Mouse (Mus musculus) heart, adult 11 months (tissue): Measurements from ENCODE around the gene Zfp746.
"Not testable (repeated sequence)": the region's sequence is repeated elsewhere in the genome, so short reads cannot be mapped to it uniquely, and the experiment has no call there.

ENCODE experiments used
- DNase-seq: peaks from one replicate; pipeline ENCODE4 v3.0.0; 2022

The Zfp746 gene

DNA sequence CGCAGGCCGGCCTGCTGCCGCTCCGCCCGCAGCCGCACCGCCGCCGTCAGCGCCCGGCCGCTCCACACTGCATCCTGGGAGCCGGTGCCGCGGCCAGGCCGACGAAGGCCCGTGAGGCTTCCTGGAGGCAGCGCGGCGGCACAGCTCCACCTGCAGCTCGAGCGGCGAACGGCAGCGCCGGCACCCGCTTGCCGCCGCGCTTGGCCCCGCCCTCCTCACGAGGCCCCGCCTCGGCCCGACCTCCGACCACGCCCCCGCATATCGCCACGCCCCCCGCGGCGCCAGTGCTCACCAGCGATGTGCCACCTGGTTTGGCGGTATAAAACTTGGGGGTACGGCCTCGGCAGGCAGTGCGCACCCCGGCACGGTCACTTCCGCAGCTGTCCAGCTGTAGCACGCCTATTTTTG is at the start of gene Zfp746:
Zfp746 (minus strand) TSS at position 123 of the 408 bp plus-strand sequence.
- peak; percentile 98 for DNase-seq

DNA sequence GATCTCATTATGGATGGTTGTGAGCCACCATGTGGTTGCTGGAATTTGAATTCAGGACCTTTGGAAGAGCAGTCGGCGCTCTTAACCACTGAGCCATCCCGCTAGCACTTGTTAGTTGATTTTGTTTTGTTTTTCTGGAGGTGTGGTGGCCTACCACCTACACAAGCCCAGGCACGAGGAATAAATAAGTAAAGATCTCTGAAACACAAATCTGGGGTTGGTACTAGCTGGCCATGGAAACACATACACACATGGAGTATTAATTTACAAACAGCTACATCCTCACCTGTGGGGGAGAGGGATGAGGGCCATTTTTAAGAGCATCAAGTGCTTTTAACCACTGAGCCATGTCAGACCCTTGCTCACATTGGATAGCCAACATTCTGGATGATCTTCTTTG is 34.7 kb upstream of the Zfp746 start:
- not testable (repeated sequence) for DNase-seq

DNA sequence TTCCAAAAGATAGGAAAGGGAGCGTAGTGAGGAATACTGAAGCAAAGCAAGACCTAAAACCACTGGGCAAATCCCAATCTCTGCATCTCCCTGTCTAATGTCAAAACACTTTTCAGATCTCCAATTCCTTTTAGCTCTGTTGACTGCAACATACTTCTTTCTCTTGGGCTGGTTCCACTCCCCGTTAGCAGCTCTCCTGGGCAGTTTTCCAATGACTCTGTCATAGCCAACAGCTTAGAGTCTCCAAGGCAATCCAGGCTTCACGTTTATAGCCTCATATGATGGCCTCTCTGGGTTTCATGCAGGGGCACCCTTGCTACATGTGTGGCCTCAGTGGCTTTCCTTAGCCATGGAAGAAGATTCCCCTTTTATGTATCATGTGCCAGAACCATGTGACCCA is 29.6 kb upstream of the Zfp746 start:
- DNase-seq = peak; percentile 53

DNA sequence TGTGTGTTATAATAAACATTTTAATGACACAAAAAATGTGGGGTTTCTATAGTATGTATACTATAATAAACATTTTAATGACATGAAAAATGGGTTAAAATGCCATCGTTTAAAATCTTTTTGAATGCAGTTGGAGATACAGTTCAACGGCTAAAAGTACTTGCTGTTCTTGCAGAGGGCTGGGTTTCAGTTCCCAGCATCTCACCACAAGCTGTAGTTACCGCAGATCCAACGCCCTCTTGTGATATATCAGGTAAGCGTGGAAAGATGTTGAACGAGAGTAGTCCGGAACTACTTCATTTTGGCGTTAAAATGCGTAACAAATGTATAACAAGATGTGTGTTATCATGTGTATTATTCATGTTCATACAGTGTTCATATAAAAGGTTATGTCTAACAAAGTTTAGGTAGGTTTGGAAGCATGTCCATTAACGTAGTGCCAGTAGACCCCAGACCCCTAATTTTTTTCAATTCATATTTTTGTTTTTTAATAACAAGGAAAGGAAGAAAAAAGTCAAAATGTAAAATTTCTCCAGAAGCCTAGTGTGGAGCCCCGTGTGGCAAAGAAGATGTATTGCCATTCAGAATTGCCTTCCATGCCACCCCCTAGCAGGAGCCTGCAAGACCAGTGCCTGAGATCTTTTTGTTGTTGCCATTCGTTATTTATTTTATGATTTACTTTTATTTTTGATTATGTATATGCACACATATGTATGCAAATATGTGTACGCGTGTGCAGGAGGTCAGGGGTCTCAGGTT is 743 bp upstream of the Zfp746 start:
- peak; percentile 29 for DNase-seq

DNA sequence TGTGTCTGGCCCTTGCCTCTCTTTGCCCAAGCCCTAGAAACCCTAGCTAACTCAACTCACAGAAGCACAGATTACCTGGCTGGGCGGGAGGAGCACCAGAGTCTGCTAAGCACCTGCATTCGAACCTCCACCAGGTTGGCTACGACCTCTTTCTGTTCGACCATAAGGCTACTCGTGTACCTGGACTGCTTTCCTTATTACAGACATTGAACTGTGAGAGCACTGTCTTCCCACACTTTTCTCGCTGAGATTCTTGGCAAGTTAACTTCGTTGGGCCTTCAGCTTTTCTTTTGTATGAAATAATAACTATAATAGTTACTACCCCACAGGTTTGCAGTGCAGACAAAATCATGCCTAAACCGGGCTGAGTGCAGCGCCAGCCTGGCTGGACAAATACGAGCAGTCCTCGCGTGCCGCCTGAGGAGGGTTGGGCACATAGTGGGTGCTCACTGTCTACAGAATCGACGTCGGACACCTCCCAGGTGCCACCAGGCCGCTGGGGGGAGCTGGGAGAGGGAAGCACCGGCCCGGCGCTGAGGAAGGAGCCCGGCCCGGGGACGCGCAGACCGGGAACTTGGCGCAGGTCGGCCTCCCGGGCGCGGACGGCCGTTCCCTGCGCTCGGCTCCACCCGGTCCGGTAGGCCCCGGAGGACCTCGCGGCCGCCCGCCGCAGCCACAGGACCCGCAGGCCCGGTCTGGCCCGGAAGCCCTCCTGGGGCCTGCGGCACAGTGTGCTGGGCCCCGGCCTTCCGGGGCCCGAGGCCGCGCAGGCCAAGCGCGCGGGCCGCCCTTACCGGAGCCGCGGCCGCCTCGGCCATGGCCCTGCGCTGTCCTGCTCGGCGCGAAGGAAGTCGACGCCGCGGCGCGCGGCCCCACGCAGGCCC is 630 bp downstream of the Zfp746 start:
- DNase-seq = peak; percentile 97

DNA sequence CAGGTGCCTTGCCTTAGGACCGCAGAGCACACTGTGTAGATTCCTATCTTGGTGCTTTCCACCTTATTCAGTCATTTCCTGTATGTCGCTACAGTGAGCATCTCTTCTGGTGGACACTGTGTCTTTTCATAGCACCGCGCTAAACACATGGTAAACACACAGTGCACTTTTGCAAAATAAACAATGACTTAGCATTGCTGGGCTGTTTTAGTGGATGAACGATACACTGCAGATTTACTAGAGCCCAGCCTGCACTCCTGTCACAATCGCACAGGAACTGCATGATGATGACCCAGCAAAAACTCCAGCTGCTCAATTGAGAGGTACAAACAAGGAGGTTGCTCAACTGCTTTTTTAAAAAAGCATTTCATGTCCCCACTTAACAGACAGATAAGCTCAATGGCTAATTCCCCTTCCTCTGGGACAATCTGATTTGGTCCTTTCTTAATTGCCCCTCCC is 2.6 kb downstream of the Zfp746 start:
- DNase-seq = peak; percentile 64

DNA sequence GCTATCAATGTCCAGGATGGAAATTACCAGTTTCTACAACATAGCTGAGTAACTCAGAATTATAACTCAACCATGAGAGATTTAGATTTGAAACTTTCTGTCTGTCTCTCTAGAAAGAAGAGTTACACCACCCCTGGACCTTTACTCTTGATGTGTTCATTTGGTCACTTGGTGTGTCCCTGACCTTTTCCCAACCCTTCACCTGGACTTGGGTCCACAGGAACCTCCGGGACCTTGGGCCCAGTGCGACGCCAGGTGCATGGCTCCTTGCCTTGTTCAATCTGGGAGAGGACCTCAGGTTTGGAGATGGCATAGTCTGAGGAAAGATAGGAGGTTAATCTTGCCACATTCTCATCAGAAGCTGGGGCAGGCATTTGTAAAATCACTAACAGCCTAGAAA is 4.4 kb downstream of the Zfp746 start:
- DNase-seq = no peak

DNA sequence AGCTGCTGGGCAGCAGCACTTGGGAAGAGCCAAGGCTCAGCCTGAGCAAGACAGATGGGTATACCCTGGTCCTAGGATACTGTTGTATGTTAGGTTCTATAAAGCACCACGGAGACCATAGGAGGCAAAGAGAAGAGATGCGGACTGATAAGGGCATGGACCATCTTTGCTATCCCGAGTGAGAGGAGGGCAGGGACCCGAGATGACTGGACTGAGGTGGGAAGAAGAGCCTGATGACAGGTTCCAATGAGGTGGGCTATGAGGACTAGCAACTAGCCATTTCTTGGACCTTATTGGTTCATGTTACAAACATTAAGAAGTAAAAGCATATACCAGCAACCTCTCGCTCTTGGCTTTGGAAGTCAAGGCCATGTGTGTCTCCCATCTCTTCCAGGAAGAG is 5.4 kb downstream of the Zfp746 start:
- peak; percentile 73 for DNase-seq

DNA sequence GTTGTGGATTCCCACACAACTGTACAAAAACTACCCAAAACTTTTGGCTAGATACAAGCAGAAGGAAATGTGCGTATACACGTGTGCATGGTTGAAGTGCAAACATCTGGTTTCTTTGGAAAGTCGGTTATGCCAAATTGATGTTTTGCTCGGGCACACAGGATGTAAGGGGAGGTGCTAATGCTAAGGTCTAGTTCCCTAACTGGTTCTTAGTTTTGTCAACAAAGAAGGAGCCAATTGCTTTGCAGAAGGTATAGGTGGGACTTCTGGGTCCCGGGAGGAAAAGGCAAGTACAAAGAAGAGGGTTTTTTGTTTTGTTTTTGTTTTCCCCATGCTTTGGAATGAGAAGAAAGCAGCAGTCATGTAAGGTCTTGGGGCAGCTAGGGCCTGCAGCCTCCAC is 13.1 kb downstream of the Zfp746 start:
- peak; percentile 92 for DNase-seq

DNA sequence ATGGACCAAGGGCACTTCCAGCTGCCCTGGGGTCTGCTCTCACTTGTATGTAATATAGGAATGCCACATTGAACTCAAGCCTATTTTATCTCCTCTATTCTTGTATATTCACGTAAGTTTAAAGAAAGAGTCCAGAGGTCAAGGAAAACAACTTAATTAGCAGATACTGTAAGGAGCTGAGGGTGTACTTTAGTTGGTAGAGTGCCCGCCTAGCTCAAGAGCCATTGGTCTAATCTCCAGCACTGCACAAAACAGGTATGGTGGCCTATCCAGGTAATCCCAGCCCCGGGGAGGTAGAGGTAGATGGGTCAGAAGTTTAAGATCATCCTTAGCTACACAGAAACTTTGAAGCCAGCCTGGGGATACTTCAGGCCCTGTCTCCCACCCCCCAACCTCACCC is 18.9 kb downstream of the Zfp746 start:
- peak; percentile 55 for DNase-seq

DNA sequence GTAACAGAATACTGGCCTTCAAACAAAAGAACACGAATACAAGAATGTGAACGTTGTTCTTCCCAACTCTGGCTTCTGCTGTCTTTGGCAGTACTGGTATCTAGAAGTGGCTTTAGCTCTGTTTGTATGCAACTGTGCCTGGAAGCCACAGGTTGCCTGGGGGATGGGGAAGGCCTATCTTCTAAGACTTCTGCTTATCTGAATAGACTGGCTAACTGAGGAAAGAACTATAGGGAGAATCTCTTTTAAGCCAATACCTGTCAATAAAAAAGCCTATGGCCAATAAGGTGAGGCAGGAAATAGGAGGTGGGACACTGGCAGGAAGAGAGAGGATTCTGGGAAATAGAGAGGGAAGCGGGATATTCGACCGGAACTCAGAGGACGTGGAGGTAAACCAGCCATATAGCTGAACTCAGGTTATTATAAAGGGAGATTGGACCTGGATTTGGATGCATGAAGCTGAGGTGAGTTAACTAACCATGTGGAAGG is 20.8 kb downstream of the Zfp746 start:
- peak; percentile 39 for DNase-seq

DNA sequence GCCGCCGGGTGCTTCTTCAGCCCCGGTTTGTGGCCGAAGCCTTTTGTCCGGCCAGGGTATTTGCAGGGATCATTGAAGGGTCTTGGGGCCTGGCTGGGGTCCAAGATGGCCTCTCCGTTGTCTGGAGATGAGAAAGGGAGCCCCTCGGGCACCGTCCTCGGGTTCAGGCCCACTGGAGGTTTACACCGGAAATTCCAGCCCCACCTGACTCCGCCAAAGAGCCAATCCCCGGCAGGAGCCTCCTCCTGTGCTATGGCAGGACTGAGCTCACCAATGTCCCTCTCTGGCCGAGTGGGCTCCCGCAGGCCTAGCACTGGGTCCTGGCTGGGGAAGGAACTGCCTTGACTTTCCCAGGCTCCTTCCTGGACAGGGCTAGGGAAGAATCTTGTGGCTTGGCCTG is 21.9 kb downstream of the Zfp746 start:
- DNase-seq = peak; percentile 84

DNA sequence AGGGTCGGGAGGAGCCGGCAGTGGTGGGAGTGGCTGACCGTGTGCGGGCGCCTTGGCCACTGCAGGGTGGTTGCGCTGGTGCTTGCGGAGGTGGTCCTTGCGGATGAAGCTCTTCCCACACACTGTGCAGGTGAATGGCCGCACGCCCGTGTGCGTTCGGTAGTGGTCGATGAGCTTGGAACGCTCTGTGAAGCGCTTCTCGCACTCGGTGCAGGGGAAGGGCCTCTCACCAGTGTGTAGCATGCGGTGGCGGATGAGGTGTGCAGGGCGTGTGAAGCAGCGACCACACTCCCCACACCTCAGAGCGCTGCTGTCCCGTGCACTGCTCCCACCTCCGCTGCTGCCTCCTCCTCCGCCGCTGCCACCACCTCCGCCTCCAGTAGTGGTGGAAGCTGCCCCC is 22.5 kb downstream of the Zfp746 start:
- DNase-seq = peak; percentile 85

DNA sequence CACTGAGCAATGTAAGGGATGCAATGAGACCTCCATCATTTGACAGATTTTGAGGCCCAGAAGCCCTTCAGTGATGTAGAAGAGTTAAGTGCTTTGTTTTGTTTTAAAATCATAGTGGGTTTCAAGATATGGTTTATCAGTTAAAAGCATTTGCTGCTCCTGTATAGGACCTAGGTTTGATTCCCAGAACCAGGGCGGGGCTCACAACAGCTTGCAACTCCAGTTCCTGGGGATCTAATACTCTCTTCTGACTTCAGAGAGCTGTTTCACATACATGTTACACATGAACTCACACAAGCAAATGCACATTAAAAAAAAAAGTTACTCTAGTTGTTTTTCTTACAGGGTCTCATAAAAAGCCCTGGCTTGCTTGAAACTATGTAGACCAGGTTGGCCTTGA is 25.5 kb downstream of the Zfp746 start:
- DNase-seq = peak; percentile 41

DNA sequence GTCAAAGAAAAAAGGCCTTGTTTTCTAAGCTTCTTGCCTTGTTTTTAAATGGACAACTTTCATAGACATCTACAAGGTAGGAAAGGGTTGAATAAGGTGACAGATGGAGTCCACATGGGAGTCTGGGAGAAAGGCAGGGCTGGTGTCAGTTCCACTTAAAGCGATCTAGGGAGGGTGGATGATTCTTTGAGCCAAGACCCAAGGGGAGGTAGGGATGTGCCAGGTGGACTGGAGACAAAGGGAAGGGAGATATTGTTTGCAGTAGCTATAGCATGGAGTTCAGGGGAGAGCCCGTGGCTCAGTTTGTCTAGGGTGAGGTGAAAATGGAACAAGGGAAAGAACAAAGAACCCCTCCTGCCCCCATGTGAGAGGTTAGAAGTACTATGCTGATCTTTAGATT is 26.0 kb downstream of the Zfp746 start:
- DNase-seq = peak; percentile 37

DNA sequence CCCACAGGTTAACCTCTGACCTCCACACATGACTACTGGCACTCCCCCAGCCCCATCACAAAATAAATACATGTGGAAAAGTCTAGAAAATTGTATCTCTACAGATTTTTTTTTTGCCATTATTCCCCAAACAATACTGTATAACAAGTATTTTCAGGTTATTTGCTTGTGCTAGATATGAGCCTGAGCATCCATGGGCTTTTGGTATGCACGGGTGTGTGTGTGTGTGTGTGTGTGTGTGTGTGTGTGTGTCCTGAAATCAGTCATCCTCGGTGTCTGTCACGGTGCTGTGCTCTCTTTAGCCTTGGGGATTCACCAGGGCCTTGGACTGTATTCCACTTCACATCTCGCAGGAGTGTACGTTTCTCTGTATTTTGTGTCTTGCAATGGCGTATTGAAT is 34.3 kb downstream of the Zfp746 start:
- DNase-seq = peak; percentile 64

DNA sequence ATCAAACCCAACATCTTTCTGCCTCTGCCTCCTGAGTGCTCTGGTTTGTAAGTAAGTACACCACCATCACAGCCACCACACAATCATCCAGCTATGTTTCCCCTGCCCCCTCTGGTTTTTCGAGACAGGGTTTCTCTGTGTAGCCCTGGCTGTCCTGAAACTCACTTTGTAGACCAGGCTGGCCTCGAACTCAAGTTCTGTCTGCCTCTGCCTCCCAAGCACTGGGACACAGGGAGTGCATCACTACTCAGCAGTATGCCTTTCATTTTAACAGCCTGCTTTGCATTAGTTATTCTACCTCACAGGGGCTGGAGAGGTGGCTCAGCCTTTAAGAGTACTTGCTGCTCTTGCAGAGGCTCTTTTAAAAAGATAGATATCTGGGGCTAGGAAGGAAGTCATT is 34.7 kb downstream of the Zfp746 start:
- peak; percentile 64 for DNase-seq

DNA sequence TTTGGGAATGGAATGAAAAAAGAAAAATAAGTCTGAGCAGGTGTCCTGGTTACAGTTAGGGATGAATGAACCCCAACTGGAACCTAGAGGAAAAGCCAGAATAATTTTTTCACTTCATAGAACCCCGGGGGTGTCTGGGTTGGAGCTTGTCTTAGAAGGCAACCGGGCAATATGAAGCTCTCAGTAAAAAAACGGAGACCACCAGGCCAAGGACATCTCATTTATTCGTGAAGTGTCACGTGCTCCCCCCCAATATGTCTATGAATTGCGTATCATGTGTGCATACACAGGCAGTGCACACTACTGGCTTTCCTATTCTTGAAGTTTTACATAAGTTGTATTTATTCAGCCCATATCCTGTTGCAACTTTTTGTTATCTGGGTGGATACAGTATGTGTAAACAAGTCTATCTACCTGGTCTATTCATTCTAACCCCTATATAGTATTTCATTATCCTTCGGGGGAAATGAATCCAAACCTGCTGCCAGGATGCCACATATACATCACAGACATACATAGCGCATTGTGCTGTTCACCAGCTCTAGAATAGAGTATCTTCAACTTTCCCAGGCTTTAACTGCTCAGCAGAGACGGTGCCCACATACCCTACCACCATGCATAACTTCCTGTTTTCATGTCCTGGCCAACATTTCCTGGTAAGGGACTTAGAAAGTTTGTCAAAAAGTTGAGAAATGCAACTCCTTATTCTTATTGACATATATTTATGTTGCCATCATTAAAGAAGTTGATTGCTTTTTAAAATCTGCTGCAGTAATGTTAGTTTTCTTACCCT is 36.9 kb downstream of the Zfp746 start:
- peak; percentile 71 for DNase-seq

DNA sequence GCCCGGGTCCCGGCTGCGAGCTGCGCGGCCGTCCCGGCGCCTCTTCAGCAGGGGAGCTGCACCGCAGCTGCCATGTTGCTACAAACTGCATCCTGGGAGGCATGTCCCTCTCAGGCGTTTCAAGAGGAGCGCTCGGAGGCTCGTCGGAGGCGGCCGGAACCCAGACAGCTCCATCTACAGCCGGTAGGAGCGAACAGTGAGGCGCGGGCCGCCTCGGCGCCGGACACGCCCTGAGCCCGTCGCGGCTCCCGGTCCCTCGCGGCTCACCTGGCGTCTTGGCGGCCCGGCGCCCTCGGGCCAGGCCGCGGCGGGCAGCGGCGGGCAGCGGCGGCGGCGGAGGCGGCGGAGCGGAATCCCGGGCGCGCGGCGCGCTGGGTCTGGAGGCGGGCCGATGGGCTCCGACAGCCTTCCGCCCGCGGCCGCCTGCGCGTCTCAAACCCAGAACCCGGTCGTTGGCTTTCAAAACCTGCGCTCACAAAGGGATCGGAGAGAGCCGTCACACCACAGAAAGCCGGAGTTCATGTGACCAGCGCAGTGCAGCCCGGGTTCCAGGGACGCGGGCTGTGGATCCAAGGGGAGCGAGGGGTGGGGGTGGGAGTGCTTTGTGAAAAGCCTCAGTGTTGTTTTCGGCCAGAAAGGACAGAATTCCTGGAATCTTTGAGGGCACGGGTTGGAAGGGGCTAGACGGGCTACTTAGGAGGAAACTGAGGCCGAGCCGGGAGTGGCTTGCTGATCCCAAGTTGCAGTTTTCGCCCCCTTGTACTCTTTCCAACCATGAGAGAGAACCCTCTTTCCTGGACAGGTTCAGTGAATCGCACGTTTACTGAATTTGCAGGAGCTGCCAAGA is 37.7 kb downstream of the Zfp746 start, which contains the start of gene Zfp777:
Zfp777 (minus strand) TSS at position 486 of the 847 bp plus-strand sequence.
- peak; percentile 99 for DNase-seq

DNA sequence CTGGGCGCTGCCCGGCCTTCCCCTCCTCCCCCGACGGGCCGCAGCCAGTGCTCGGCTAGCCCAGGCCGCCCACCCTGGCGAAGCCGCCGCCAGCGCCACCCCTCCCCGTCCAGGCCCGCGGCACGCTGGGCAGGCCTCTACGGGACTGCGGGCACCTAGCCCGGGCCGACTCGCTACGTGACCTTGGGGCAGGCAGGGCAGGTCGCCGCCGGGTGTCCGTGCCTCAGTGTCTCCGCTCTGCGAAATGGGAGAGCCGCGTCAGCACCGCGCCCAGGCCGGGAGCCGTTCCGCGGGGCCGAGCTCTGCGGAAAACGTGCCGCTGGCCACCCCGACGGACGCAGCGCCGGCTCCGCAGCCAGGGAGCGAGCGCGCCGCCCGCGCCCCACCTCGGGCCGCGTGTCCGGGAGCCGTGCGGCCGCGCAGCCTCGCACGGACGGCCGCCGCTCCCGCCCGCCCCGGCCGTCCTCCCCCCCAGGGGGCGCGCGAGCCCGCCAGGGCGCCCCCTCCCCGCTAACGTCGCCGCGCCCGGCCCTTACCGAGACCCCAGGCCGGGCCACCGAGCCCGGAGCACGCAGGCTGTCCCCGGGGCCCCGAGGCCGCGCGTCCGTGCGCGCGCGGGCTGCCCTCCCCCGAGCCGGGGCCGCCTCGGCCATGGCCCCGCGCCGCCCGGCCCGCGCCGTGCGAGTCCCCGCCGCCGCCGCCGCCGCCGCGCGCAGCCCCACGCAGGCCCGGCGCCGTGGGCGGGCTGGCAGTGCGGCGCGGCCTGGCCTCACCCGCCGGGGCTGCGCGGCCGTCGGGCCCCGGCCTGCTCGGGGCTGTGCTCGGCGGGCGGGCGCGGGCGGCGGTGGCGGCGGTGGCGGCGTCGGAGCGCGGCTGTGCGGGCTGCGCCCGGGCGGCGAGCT is 38.7 kb downstream of the Zfp746 start:
- DNase-seq = peak; percentile 95

DNA sequence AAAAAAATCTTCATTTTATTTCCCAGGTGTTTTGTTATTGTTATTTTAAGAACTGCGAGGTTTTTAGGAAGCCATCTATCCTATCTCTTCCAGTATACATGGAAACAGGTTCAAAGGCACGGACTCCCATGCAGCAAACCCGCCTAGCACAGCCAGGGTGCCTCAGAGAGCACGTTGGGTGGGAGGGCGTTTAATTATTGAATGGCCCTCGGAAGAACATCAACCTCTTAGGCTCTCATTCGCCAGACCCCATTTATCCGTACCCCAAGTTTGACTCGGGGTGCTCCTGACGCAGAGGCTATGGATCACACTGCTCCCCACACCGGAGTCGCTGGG is 39.3 kb downstream of the Zfp746 start:
- DNase-seq = no peak
